Mouse (Mus musculus): Measurements from ENCODE around the gene H2-Q7. TPM values are rescaled to one million over a fixed set of nuclear protein-coding genes. Genes with fewer than 3 reads are reported as not detected.

The H2-Q7 gene
- polyA plus RNA-seq, 1 experiment from 2014 or later = 12.5 TPM

DNA sequence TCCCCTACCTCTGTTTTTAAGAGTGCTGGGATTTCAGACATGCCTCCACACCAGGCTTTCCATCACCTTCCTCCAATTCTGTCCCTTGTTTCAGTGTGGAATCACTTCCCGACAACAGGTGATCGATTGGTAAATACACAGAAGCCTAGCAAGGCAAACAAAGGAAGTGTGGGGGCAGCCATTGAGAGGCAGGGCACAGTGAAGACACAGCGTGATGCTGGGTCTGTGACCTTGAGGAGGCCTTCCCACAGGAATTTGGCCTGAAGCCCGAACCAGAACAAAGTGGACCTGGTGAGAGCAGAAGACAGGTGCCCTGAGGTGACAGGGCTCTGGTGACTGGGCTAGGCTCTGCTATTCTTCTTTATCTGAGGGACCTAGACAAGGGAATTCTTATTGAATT, 46.7 kb downstream of the H2-Q7 start:
- Histone ChIP-seq H3K9ac (ENCODE audit: low read length) (no peak overlapping the region), H3K4me1 (ENCODE audit: control insufficient read depth, insufficient read depth, low read length) (no peaks in the 10 kb centered on the region), H3K4me3 (ENCODE audit: low read depth, low read length) (no peak overlapping the region), H3K4me2 (ENCODE audit: low read depth) (no peak overlapping the region), H3K27me3 (ENCODE audit: control insufficient read depth, insufficient read depth, low read length) (no peaks in the 10 kb centered on the region), H3K36me3 (ENCODE audit: control insufficient read depth, insufficient read depth, low read length) (no peaks in the 10 kb centered on the region), H3K9me3 (ENCODE audit: control insufficient read depth, low read length) (no peaks in the 10 kb centered on the region), H3K27ac (ENCODE audit: low read depth, low read length) (no peak overlapping the region)
- WGBS = 33% methylated on average over 4 of the region's 4 CpGs
- DNase-seq (ENCODE audit: low spot score) = no peak
- ATAC-seq (ENCODE audit: insufficient read depth, low FRiP score, low TSS enrichment) = no peak

DNA sequence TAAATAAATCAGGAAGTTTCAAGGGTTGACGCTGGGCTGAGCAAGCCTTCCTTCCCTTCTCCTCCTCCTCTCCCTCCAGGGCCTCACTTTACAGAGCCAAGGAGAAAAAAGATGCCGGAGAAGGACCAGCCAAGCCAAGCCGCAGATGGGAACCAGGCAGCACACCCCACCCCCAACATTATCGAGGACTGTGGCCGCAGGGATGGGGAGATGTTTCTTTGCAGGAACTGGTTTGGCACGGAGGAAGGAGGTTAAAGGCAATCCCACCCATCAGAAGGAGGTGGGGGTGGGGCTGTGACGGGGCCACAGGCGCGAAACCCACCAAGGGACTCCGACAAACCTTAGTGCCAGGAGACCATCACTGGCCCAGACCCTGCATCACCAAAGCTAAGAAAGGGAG, 47.8 kb downstream of the H2-Q7 start:
- H3K4me1 ChIP-seq (ENCODE audit: control insufficient read depth, insufficient read depth, low read length) = no peaks in the 10 kb centered on the region
- H3K4me3 ChIP-seq (ENCODE audit: low read depth, low read length) = no peak overlapping the region
- no peaks in the 10 kb centered on the region for H3K27me3 ChIP-seq (ENCODE audit: control insufficient read depth, insufficient read depth, low read length)
- WGBS = 59% methylated on average over 10 of the region's 10 CpGs
- no peak overlapping the region for H3K9ac ChIP-seq (ENCODE audit: low read length)
- H3K4me2 ChIP-seq (ENCODE audit: low read depth) = no peak overlapping the region
- H3K27ac ChIP-seq (ENCODE audit: low read depth, low read length) = no peak overlapping the region
- DNase-seq (ENCODE audit: low spot score) (no peak), ATAC-seq (ENCODE audit: insufficient read depth, low FRiP score, low TSS enrichment) (no peak)
- no peaks in the 10 kb centered on the region for H3K9me3 ChIP-seq (ENCODE audit: control insufficient read depth, low read length)
- no peaks in the 10 kb centered on the region for H3K36me3 ChIP-seq (ENCODE audit: control insufficient read depth, insufficient read depth, low read length)

- no peak overlapping the region for H3K27ac ChIP-seq (ENCODE audit: low read depth, low read length)
- DNase-seq (ENCODE audit: low spot score) (no peak), ATAC-seq (ENCODE audit: insufficient read depth, low FRiP score, low TSS enrichment) (no peak)
- no peaks in the 10 kb centered on the region for H3K27me3 ChIP-seq (ENCODE audit: control insufficient read depth, insufficient read depth, low read length)
- H3K9me3 ChIP-seq (ENCODE audit: control insufficient read depth, low read length) = no peaks in the 10 kb centered on the region
- WGBS = 96% methylated on average over 2 of the region's 2 CpGs
- no peak overlapping the region for H3K4me2 ChIP-seq (ENCODE audit: low read depth)
- no peak overlapping the region for H3K9ac ChIP-seq (ENCODE audit: low read length)
- H3K4me1 ChIP-seq (ENCODE audit: control insufficient read depth, insufficient read depth, low read length) = no peaks in the 10 kb centered on the region
- H3K4me3 ChIP-seq (ENCODE audit: low read depth, low read length) = no peak overlapping the region
- H3K36me3 ChIP-seq (ENCODE audit: control insufficient read depth, insufficient read depth, low read length) = no peaks in the 10 kb centered on the region
These were observed 49.1 kb downstream of the H2-Q7 start for GRCm38 (mm10) chr17:35488041-35488440.

DNA sequence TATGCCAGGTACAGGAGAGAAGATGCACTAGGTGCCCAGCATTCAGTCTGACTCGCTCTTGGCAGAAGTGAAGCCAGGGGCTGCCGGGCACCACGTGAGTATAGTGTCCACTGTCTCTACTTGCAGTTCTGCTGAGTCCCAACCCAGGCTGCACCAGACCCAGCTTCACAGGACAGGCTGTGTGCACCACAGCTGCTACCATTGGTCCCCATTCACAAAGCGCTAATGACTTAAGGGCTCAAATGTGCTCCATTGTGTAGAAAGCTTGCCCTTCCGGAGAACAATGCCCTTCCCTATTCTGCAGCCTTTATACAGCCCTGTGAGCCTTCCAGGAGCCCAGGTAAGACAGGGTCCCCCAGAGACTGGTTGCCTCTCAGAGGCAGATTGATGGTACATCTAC, 51.4 kb downstream of the H2-Q7 start:
- no peaks in the 10 kb centered on the region for H3K4me1 ChIP-seq (ENCODE audit: control insufficient read depth, insufficient read depth, low read length)
- H3K9ac ChIP-seq (ENCODE audit: low read length) = no peak overlapping the region
- no peak overlapping the region for H3K27ac ChIP-seq (ENCODE audit: low read depth, low read length)
- H3K4me3 ChIP-seq (ENCODE audit: low read depth, low read length) = no peak overlapping the region
- no peak for DNase-seq (ENCODE audit: low spot score)
- 44% methylated on average over 5 of the region's 5 CpGs for WGBS
- ATAC-seq (ENCODE audit: insufficient read depth, low FRiP score, low TSS enrichment) = no peak
- H3K4me2 ChIP-seq (ENCODE audit: low read depth) = no peak overlapping the region
- no peaks in the 10 kb centered on the region for H3K36me3 ChIP-seq (ENCODE audit: control insufficient read depth, insufficient read depth, low read length)
- H3K9me3 ChIP-seq (ENCODE audit: control insufficient read depth, low read length) = no peaks in the 10 kb centered on the region
- no peaks in the 10 kb centered on the region for H3K27me3 ChIP-seq (ENCODE audit: control insufficient read depth, insufficient read depth, low read length)

Other genes with a start within 250 kb of the H2-Q7 start
- gene Ltb, start 244.7 kb upstream of the H2-Q7 start, polyA plus RNA-seq (2014; fragmentation: Nextera tagmentation; extraction: Ambion mirVana) = 0.27 TPM in 1 of 2 replicates, not detected in the other
- gene Tnf, start 237.1 kb upstream of the H2-Q7 start, polyA plus RNA-seq (2014; fragmentation: Nextera tagmentation; extraction: Ambion mirVana) = 0.16 TPM in 1 of 2 replicates, not detected in the other
- 0.28 TPM in 1 of 2 replicates, not detected in the other for gene Lta, start 233.8 kb upstream of the H2-Q7 start, polyA plus RNA-seq (2014; fragmentation: Nextera tagmentation; extraction: Ambion mirVana)
- gene Gm16181, start 218.3 kb upstream of the H2-Q7 start, polyA plus RNA-seq (2014; fragmentation: Nextera tagmentation; extraction: Ambion mirVana) = 0.50 TPM in 1 of 2 replicates, not detected in the other
- gene Atp6v1g2, start 205.5 kb upstream of the H2-Q7 start, polyA plus RNA-seq (2014; fragmentation: Nextera tagmentation; extraction: Ambion mirVana) = 14.1 and 16.8 TPM in 2 replicates
- 4.7 and 5.0 TPM in 2 replicates for gene Nfkbil1, start 203.4 kb upstream of the H2-Q7 start, polyA plus RNA-seq (2014; fragmentation: Nextera tagmentation; extraction: Ambion mirVana)
- 634 and 672 TPM in 2 replicates for gene Ddx39b, start 197.4 kb upstream of the H2-Q7 start, polyA plus RNA-seq (2014; fragmentation: Nextera tagmentation; extraction: Ambion mirVana)
- 47.9 and 56.5 TPM in 2 replicates for gene H2-D1, start 176.4 kb upstream of the H2-Q7 start, polyA plus RNA-seq (2014; fragmentation: Nextera tagmentation; extraction: Ambion mirVana)
- not detected in 2 replicates for gene H2-Q1, start 118.8 kb upstream of the H2-Q7 start, polyA plus RNA-seq (2014; fragmentation: Nextera tagmentation; extraction: Ambion mirVana)
- 1.3 TPM in 1 of 2 replicates, not detected in the other for gene H2-Q2, start 96.9 kb upstream of the H2-Q7 start, polyA plus RNA-seq (2014; fragmentation: Nextera tagmentation; extraction: Ambion mirVana)
- gene H2-Q4, start 59.5 kb upstream of the H2-Q7 start, polyA plus RNA-seq (2014; fragmentation: Nextera tagmentation; extraction: Ambion mirVana) = 1.6 and 2.3 TPM in 2 replicates
- 0.99 and 1.4 TPM in 2 replicates for gene H2-Q6, start 14.3 kb upstream of the H2-Q7 start, polyA plus RNA-seq (2014; fragmentation: Nextera tagmentation; extraction: Ambion mirVana)
- 0.28 and 0.81 TPM in 2 replicates for gene H2-Q10, start 30.9 kb downstream of the H2-Q7 start, polyA plus RNA-seq (2014; fragmentation: Nextera tagmentation; extraction: Ambion mirVana)
- gene Pou5f1, start 66.9 kb downstream of the H2-Q7 start, polyA plus RNA-seq (2014; fragmentation: Nextera tagmentation; extraction: Ambion mirVana) = not detected in 2 replicates
- 46.8 and 54.8 TPM in 2 replicates for gene Tcf19, start 77.7 kb downstream of the H2-Q7 start, polyA plus RNA-seq (2014; fragmentation: Nextera tagmentation; extraction: Ambion mirVana)
- 9.4 and 10.3 TPM in 2 replicates for gene Cchcr1, start 77.9 kb downstream of the H2-Q7 start, polyA plus RNA-seq (2014; fragmentation: Nextera tagmentation; extraction: Ambion mirVana)
- gene Psors1c2, start 94.0 kb downstream of the H2-Q7 start, polyA plus RNA-seq (2014; fragmentation: Nextera tagmentation; extraction: Ambion mirVana) = 0.85 and 0.89 TPM in 2 replicates
- gene Cdsn, start 113.0 kb downstream of the H2-Q7 start, polyA plus RNA-seq (2014; fragmentation: Nextera tagmentation; extraction: Ambion mirVana) = 0.13 TPM in 1 of 2 replicates, not detected in the other
- not detected in 2 replicates for gene 2300002M23Rik, start 128.3 kb downstream of the H2-Q7 start, polyA plus RNA-seq (2014; fragmentation: Nextera tagmentation; extraction: Ambion mirVana)
- gene Sfta2, start 162.4 kb downstream of the H2-Q7 start, polyA plus RNA-seq (2014; fragmentation: Nextera tagmentation; extraction: Ambion mirVana) = not detected in 2 replicates
- not detected in 2 replicates for gene Gm9573, start 187.5 kb downstream of the H2-Q7 start, polyA plus RNA-seq (2014; fragmentation: Nextera tagmentation; extraction: Ambion mirVana)
- 0.09 TPM in 1 of 2 replicates, not detected in the other for gene Mucl3, start 204.5 kb downstream of the H2-Q7 start, polyA plus RNA-seq (2014; fragmentation: Nextera tagmentation; extraction: Ambion mirVana)
- gene Vars2, start 228.4 kb downstream of the H2-Q7 start, polyA plus RNA-seq (2014; fragmentation: Nextera tagmentation; extraction: Ambion mirVana) = 13.1 and 15.0 TPM in 2 replicates
- gene Gtf2h4, start 234.6 kb downstream of the H2-Q7 start, polyA plus RNA-seq (2014; fragmentation: Nextera tagmentation; extraction: Ambion mirVana) = 42.9 and 46.1 TPM in 2 replicates

Data from neural tube, embryonic 11.5 days (tissue).